Mouse (Mus musculus) heart, adult 2 months (tissue): ENCODE data around the gene Gm21977. TPM values are rescaled to one million over a fixed set of nuclear protein-coding genes. Genes with fewer than 3 reads are reported as not detected.
"Not testable (repeated sequence)": the region's sequence is repeated elsewhere in the genome, so short reads cannot be mapped to it uniquely, and the experiment has no call there.

Source experiments
- DNase-seq, 2 experiments: peaks; one replicate each; pipeline ENCODE4 v3.0.0; 2021
- H3K27ac ChIP-seq: fragments of 200-600 bp; 2 replicates; pipeline ENCODE4 v1.8.1; 2022
- H3K27me3 ChIP-seq: fragments of 200-500 bp; 2 replicates; pipeline ENCODE4 v1.6.1; 2012; ENCODE audit warnings: mild to moderate bottlenecking, low read length, inconsistent platforms, mixed read lengths; ENCODE audit not compliant: control insufficient read depth, insufficient read depth
- H3K36me3 ChIP-seq: fragments of 200-500 bp; 2 replicates; pipeline ENCODE4 v1.6.1; 2012; ENCODE audit warnings: low read length, inconsistent platforms; ENCODE audit not compliant: control insufficient read depth, insufficient read depth
- H3K4me1 ChIP-seq: fragments of 200-500 bp; 2 replicates; pipeline ENCODE4 v1.6.1; 2011; ENCODE audit warnings: low read length; ENCODE audit not compliant: control insufficient read depth, insufficient read depth
- H3K4me3 ChIP-seq: fragments of 200-600 bp; 2 replicates; pipeline ENCODE4 v1.8.1; 2022
- H3K79me2 ChIP-seq: fragments of 200-500 bp; replicated peaks from 2 replicates; pipeline ENCODE4 v1.6.1; 2012; ENCODE audit warnings: mild to moderate bottlenecking, inconsistent platforms, low read length, moderate library complexity, mixed read lengths; ENCODE audit not compliant: control insufficient read depth, insufficient read depth
- H3K9ac ChIP-seq: fragments of 200-500 bp; 2 replicates; pipeline ENCODE4 v1.6.1; 2012; ENCODE audit warnings: low read depth, mild to moderate bottlenecking, control low read depth, inconsistent platforms, low read length, mixed read lengths
- WGBS: fragments of 180-500 bp; shearing (Covaris S2); methylation state at CpG from one replicate; pipeline ENCODE4 v1.1.7; 2018; 5-methylcytosine and 5-hydroxymethylcytosine counted together
- intact Hi-C: fragments of 180-260 bp; cut with DNase I; formaldehyde crosslinking; loops from one replicate; pipeline ENCODE4 v1.15.1; 2025
- long read RNA-seq: library from polyadenylated mRNA; stranded (forward); transcript quantifications from one replicate; pipeline ENCODE4 v2.0.0, GENCODE M21; 2021
- polyA plus RNA-seq: library from polyadenylated mRNA; depleted of rRNA; stranded (reverse); fragments of >200 nt; gene quantifications from 2 replicates; pipeline ENCODE4 v1.2.3, GENCODE M21; 2012; rRNA removed
- total RNA-seq, 2 experiments: library from RNA; stranded (reverse); gene quantifications; 2 replicates each; pipeline ENCODE4 v1.2.3; 2021

The Gm21977 gene
- total RNA-seq (not detected), polyA plus RNA-seq (not detected in 2 replicates)
- long read RNA-seq, result 0 reads

DNA sequence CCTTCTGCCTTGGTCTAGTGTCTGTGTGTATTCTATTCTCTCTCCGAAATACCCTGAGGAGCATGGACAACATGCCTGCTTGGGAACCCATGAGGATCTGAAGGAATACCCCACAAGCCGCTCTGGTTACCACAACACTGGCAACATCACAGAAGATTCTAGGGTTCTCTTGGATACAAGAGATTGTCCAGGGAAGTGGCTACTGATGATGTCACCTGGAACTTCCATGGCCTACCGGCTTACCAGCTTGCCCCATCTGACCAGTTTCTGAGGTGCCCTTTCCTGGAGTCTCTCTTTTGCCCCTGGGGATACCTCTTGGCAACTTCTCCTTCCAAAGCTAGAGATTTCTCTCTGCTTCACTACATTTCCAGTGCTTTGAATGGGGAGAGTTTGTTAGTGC lies at the start of gene Gm21977:
Gene Gm21977, minus strand, starts transcription at position 101 of the 400 bp plus-strand sequence.
- H3K4me3 ChIP-seq, H3K36me3 ChIP-seq, H3K4me1 ChIP-seq, H3K79me2 ChIP-seq, H3K27me3 ChIP-seq, DNase-seq, H3K27ac ChIP-seq, intact Hi-C loops, H3K9ac ChIP-seq: not testable (repeated sequence)
- WGBS, result no CpG with 5 or more reads among the region's 3 CpGs

Other genes starting within 250 kb of the Gm21977 start
- gene Gm3633, start 211.6 kb downstream of the Gm21977 start, total RNA-seq, result not detected
- gene Gm3633, start 211.6 kb downstream of the Gm21977 start, polyA plus RNA-seq, result not detected in 2 replicates
- gene Gm10378, start 197.5 kb downstream of the Gm21977 start, total RNA-seq, result not detected
- gene Gm10378, start 197.5 kb downstream of the Gm21977 start, polyA plus RNA-seq, result not detected in 2 replicates
- gene Gm3015, start 84.7 kb downstream of the Gm21977 start, total RNA-seq, result not detected
- gene Gm3015, start 84.7 kb downstream of the Gm21977 start, polyA plus RNA-seq, result not detected in 2 replicates
- gene Gm10377, start 55.5 kb downstream of the Gm21977 start, total RNA-seq, result not detected
- not detected in 2 replicates for gene Gm10377, start 55.5 kb downstream of the Gm21977 start, polyA plus RNA-seq
- gene Gm8082, start 140.1 kb upstream of the Gm21977 start, total RNA-seq, result not detected
- not detected in 2 replicates for gene Gm8082, start 140.1 kb upstream of the Gm21977 start, polyA plus RNA-seq
- gene Gm10376, start 162.2 kb upstream of the Gm21977 start, total RNA-seq, result not detected
- gene Gm10376, start 162.2 kb upstream of the Gm21977 start, polyA plus RNA-seq, result not detected in 2 replicates
- not detected for gene Gm8094, start 223.2 kb upstream of the Gm21977 start, total RNA-seq
- gene Gm8094, start 223.2 kb upstream of the Gm21977 start, polyA plus RNA-seq, result not detected in 2 replicates
- gene Gm8104, start 247.1 kb upstream of the Gm21977 start, total RNA-seq, result not detected
- gene Gm8104, start 247.1 kb upstream of the Gm21977 start, polyA plus RNA-seq, result not detected in 2 replicates